Mouse (Mus musculus): ENCODE measurements at regions not wholly inside any gene's neighbourhood (a gene's known extent, or its start where the extent isn't known, plus 50 kb on each side); places are given as distances from the start of the nearest gene placed in this dataset.
"Not testable (repeated sequence)": the region's sequence is repeated elsewhere in the genome, so short reads cannot be mapped to it uniquely, and the experiment has no call there.

DNA sequence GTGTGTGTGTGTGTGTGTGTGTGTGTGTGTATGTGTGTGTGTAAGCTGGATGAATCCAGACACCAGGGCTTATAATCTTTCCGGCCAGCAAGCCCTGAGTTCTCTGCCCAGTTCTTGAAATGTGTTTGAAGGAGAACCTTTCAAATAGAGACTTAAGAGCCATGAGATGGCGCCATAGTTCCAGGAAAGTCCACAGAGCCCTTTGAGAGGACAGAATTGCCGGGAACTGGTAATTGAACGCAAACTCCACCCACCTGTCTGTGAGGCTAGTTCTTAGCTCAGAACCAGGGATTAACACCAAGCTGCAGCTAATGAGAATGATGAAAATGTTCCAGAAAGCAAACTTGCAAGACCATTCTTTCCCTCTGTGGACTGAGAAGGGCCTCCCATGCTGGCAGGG is 72.2 kb downstream of the Trim42 start:
- DNase-seq (ENCODE audit: low spot score in 2 of 2) = no peak

DNA sequence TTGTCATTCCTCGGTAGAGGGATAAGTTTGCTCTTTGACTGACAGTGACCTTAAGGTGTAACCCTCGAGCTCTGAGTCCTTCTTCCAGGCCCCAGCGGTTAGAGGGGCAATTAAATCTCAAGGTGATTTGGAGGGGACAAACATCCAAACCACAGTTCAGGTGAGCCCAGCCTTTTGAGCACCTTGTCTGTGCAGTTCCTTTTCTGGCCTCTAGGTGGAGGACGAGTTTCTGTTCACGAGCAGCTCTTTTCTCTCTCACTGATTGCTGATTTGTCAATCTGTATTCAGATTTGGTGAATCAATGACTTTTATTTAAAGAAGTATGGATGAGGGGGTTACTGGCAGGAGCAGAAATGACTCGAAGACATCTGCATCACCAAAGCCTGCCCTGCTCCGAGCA is 74.0 kb downstream of the Trim42 start:
- peak; percentile 5 to 13 for DNase-seq (ENCODE audit: low spot score in 2 of 2)

DNA sequence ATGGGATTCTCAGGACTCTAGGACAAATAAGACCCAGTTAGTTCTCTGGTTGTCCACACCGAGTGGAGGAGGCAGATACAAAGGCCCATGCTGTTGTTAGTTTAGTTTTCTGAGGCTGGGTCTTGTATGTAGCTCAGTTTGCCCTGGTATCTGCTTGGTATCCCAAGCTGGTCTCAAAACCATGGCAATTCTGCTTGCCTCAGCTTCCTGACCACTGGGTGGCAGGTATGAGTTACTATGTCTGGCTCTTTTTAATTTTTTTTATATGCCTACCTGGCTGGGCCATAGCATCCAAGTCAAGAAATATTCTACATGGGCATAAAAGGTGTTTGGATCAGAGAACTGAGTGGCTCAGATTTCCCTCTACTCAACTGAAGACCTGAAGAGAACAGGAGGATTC is 77.9 kb downstream of the Trim42 start:
- DNase-seq (ENCODE audit: low spot score in 2 of 2) = no peak

DNA sequence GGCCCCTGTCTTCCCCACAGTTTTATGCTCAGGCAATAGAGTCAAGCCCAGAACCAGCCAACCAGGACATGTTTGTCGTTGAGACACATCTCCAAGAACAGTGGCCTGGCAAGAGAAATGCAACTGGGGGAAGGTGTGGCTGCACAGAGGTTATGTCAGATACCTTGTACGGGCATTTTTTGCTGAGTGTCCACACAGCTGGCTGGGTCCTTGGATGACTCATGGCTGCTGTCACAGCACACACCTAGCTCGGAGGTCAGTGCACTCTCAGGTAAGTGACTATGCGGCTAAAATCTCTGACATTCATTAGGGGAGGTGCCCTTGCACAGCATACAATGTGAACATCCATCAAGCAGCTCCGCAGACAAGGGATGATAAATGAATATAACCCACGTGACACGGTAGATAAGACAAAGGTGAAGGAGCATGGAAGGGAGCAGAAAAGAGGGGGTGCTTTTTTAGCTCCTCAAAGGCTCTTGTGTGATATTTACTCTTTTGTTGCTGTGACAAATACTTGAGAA is 85.4 kb downstream of the Trim42 start:
- no peak for DNase-seq (ENCODE audit: low spot score in 2 of 2)

DNA sequence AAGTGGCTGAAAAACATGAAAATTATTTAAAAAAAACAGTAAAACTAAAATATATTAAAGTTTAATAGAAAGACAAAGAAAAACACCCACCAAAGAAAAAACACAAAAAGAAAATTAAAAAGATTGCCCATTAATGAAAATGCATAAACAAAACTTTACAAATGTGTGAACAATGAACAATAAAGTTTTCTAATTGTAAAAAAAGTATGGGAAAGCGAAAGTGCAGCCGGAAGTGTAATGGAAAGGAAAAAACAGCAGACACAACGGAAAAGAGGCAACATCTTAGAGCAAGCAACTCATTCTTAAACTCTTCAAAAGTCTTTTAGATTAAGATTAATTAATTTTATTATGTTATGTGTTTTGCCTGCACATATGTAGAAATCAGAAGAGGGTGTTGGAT is 87.7 kb downstream of the Trim42 start:
- DNase-seq (ENCODE audit: low spot score in 2 of 2) = no peak

DNA sequence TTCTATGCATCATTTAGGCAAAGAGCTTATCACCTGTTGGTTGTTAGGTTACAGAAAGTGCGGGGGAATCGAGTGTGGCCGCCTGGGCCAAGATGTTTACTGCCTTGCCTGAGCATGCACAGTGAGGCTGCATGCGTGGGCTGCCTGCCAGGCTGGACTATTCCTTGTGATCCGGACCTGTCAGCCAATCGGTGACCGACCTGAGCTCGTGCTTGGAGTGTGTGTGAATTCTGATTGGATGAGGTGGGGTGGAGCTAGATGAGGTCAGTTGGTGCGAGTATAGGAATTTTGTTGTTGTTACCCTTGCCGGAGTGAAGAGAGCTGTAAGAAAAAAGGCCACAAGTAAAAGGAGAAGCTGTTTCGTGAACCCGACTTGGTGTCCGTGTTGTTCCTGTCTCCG is 94.3 kb downstream of the Trim42 start:
- DNase-seq (ENCODE audit: low spot score in 2 of 2) = not testable (repeated sequence)

DNA sequence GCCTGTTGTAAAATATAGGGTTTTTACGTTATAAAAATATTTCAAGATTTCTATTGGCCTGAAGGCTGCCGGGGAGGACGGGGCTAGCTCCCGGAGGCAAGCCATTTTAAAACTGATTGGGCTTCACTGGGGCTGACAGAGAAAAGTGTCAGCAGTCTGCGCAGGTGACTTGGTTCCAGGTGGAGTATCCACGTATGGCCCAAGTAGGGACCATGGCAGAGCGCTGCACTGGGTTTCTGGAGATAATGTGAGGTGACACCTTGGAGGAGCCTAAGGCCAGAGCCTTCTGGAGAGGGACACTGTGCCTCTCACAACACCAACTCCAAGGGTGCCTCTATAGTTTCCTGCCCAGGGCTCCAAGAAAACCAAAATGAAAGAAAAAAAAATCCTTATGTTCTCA is 95.9 kb downstream of the Trim42 start:
- DNase-seq (ENCODE audit: low spot score in 2 of 2) = no peak

DNA sequence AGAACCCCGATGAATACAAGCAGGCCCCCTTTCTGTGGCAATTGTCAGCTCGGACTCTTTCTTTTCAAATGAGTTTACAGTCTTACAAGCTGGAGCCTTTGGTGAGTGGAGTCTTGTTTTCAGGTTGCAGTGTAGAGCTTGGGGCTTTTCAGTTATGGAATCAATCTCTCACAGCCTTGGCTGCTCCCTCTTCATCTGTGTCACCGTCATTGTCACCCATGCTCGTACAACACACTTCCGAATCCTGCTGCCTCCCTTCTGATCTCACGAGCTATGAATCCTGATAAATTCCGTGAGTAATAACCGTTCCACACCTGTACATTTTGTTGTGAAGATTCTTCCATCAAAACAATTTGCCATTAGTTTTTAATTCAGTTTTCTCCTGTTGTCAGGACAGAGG is 97.7 kb downstream of the Trim42 start:
- DNase-seq (ENCODE audit: low spot score in 2 of 2) = no peak

DNA sequence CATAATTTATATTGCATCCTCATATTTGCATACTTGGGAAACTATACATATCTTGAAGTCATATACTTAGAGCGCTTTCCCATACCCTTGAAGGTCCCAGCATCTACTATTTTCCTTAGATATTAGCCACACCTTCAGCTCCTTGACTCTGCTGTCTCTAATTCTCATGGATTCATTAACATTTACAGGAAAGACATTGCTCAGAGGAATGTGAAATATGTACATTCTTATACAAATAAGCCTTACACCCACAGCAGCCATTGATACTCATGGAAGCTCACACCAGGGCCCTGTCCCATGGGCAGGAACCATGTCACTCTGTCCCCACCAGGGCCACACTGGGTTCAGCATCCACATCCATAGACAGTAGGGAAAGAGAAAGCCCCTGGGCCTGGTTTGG is 122.1 kb downstream of the Trim42 start:
- DNase-seq (ENCODE audit: low spot score in 2 of 2) = no peak

DNA sequence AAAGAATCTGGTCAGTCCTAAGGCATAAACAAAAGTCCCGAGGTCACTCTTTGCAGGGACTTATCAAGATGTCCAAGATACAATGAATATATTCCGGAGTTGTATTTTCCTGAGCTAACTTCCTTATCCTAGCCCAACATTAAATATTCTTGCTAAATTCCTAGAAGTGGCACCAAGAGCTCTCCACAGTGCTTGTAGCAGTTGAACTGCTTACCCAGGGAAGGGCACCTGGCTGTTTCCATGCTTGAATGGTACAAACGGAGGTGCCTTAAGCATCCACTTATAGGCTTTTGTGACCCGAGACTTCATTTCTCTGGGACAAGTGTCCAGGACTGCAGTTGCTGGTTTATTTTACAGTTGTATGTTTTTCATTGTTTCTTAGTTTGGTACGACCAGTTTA is 115.1 kb upstream of the Slc25a36 start:
- DNase-seq (ENCODE audit: low spot score in 2 of 2) = no peak

DNA sequence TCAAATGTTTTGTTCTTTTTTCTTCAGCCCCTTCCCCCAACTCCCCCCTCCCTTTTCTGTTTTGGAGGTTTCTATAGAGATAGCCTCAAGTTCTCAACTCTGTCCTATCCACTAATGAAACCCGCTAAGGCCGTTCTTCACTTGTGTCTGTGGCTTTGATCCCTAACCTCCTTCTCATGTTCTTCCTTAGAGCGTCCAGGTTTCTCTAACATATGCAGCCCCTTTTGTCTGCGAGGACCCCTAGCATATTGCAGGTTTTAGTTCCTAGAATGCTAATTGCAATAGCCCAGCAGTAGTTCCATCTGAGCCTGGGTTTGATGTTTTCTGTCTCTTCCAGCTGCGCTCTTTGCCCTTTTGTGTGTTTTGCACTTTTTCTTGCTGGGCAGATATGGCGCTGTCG is 113.6 kb upstream of the Slc25a36 start:
- DNase-seq (ENCODE audit: low spot score in 2 of 2) = no peak

DNA sequence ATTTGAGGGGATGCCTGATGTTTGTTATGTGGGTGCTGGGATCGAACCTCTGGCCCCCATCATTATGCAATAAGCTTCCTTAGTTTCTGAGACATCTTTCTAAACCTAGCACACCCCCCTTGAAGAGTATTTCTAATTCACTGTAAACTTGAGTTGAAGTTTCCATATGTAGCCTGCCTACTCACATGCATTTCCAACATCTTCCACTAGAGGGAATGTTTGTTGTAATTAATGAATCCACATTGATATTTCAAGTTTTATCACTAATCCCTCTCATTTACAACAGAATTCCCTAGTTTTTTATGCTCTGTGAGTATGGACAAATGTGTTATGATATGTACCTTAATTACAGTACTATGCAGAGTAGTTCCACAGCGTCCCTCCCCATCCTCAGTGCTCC is 103.8 kb upstream of the Slc25a36 start:
- no peak for DNase-seq (ENCODE audit: low spot score in 2 of 2)

DNA sequence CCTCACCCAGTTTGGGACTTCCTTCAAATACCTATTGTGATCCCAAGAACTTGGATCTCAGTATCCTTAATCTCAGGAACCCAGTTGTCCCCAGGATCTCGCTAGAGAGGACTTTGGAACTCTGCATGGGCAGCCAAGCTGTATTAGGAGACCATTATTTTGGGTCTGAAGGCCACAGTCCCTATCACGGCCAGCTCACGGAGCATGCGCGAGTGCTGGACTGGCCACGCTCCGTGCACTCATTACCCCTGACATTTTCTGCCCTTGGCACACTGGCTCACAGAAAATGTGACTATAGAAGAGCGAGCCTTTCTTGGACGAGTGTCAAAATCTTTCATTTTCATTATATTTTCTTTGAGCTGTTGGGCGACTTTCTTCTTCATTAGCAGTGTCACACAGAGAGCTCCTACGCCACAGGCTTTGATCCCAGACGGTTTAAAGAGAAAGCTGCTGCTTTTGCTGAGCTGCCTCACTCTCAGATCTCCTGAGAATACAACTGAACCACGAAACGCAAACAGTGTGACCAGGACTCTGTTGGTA is 79.4 kb upstream of the Slc25a36 start:
- DNase-seq (ENCODE audit: low spot score in 2 of 2) = no peak

DNA sequence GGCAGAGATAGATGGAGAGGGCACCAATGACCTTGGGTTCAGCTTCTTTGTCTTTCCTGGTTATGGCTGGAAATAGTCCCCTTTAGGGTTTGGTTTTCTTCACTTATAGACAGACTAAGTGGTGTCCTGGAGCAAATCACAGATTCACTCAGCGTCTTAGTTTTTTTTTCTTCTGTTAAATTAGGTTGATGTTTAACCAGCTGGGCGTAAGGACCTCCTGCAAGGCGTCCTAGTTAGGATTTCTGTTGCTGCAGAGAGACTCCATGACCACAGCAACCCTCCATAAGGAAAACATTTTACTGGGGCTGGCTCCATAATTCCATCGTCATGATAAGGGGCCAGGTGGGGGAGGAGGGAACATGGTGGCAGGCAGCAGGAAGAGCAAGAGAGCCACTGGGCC is 78.7 kb upstream of the Slc25a36 start:
- DNase-seq (ENCODE audit: low spot score in 2 of 2) = no peak

DNA sequence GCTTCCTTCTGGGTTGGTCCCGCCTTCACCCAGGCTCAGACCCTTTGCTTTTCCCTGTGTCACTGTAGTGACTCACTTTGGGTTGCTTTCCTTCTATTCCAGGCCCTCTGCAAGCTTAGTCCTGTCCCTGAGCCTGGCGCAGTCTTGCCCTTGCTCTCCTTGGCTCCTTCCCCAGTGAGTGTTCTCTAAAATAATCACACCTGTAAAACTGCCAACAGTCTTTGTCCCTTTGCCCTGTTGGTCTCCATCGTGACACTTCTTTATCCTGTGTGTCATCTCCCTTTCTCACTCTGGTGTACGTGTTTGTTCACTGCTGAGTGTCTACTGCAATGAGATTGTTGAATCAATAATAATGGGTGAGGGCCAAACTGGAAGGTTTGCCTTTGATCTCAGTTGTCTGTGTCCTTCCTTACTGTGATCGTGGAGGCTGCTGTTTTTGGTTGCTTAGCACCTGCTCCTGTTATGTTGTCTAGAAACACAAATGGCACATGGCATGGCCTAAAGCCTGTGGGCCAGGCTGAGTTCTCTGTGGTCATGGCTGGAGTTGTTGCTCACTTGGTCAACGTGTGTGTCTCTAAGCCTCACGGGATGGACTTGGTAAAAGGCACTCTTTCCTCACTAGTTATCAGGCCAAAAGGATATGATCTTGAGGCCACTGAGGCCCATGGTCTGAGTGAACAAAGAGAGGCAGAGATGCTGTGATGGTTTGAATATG is 77.8 kb upstream of the Slc25a36 start:
- no peak for DNase-seq (ENCODE audit: low spot score in 2 of 2)

DNA sequence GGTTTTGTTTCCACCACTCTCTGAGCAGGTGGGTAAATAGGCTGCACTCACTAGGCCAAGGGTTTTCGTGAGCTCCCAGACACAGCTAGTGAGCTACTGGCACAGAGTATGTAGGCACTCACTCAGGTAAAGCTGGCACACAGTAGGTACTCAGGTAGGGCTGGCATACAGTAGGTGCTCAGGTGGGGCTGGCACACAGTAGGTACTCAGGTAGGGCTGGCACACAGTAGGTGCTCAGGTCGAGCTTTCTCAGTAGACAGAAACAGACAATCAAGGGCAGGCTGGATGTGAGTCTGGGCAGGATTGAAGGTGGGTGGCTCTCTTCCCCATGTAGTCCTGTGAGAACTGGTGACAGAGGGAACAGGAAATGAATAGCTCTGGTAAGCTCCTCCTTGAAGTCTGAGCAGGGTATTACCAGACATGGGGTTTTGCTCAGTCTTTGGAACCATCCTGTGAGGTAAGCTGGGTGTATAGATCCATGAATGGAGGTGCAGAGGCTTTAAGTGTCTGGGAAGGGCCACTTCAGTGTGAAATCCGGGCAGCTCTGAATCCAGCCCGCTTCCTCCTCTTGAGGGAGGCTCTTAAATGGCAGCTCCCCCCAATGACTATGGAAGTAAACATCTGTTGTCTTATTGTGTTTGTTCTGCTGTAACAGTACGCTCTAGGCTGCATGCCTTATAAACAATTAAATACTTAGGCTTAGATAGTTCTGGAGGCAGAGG is 62.4 kb upstream of the Slc25a36 start:
- DNase-seq (ENCODE audit: low spot score in 2 of 2) = no peak

DNA sequence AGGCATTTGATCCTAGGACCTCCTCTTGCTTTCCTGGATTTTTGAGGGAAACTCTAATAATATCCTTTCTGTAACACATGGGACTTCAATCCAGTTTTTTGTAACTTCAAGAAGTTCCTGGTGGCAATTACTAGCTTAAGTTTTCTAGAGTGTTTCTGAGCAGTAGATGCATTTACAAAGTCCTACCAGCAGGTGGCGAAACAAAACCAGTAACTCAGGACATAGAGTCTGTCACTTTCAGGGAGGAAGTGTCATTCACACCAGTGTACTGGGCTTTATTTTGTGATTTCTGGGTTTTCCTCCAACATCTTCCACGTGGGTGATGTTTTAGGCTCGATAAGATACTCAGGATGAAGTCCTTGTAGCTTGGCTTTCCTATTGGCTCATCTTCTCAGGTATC is 61.1 kb upstream of the Slc25a36 start:
- DNase-seq (ENCODE audit: low spot score in 2 of 2) = peak; percentile 27 to 40

DNA sequence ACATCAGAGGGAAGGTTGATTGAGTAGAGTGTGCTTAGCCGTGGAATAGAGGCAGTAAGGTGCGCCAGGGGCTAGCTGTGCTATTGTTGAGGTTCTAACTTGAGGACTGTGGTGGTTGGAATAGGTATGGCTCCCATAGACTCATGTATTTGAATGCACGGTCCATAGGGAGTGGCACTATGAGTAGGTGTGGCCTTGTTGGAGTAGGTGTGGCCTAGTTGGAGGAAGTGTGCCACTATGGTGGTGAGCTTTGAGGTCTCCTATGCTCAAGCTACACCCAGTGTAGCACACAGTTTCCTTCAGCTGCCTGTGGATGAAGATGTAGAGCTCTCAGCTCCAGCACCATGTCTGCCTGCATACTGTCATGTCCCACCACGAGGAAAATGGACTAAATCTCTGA is 60.5 kb upstream of the Slc25a36 start:
- DNase-seq (ENCODE audit: low spot score in 2 of 2) = no peak

DNA sequence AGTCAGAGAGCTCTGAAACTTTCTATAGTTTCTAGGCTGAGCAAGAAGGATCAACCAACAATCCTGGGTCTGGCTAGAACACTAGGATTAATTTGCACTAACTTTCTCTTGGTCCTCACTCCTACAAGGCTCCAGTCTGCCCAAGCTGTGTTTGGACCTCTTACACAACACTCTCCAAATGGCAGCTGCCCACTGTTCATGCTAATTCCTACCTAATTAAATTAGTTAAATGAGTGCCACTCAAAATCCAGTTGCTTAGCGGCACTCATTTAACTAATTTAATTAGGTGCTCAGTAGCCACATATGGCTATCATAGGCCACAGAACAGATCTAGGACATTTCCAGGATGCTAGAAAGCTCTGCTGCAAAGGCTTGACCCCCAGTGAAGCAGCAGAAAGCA is 59.9 kb upstream of the Slc25a36 start:
- no peak for DNase-seq (ENCODE audit: low spot score in 2 of 2)

DNA sequence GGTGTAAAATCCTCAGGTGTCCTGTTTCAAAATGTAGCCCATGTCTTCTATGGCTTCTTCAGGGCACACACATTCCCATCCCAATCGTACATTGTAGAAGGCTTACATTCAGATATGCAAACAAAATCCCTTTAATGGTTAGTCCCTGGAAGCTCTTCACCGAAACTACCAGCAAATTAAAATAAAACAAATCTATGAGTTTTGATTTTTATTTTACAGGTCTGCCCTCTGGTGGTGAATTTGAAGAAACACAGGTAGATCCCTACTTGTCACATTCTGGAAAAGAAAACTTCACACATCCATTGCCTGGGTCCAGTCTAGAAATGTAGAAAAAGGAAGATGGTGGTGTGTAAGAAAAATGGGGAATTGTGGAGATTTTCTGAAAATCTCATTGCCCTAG is 51.5 kb upstream of the Slc25a36 start:
- no peak for DNase-seq (ENCODE audit: low spot score in 2 of 2)

All from natural killer cell, adult 2 months (primary cell).